10 mouse cellular contexts compared by ENCODE assay signal in genomic region chr17:63404968-63405367, GRCm38 (mm10).
DNase-seq lines count a peak whose midpoint lies in the region; ATAC-seq and TF ChIP-seq lines count a peak whose summit lies in the region.
"Had no signal": no experiment of that assay in that cellular context is flagged by ENCODE, and none has a peak within 500 bp of the region (broad histone marks: within the 10 kb centered on the region; RNA-seq: fewer than 3 reads in every experiment).

No protein-coding gene starts in this region.

- no peaks in the 10 kb centered on the region for H3K27me3 ChIP-seq in hindbrain, postnatal 0 days (ENCODE audit: insufficient read depth, low read length)
- no peaks in the 10 kb centered on the region for H3K27me3 ChIP-seq in hindbrain, embryonic 16.5 days (replicated peaks; ENCODE audit: control insufficient read depth, insufficient read depth, low read length)
- H3K27me3 ChIP-seq: megakaryocyte, embryonic 14.5 days had no signal

- DNase-seq in adrenal gland, adult (ENCODE audit: inconsistent age in 2 of 2, low spot score in 1 of 2): peak; percentile 55 to 82
- no peak for DNase-seq in adrenal gland, adult 8-10 months
- peak; percentile 48 for DNase-seq in hindbrain, postnatal 0 days (ENCODE audit: low spot score)
- DNase-seq in adrenal gland, postnatal 10 days: peak; percentile 70
- DNase-seq in right cerebral cortex, adult 2 months (ENCODE audit: low spot score in 2 of 2): no peak
- DNase-seq in urinary bladder, adult 2 months (ENCODE audit: low spot score): no peak
- DNase-seq: thymus, postnatal 36 days had no signal

- H3K27ac ChIP-seq in hindbrain, postnatal 0 days: no peak overlapping the region
- H3K27ac ChIP-seq in hindbrain, embryonic 16.5 days (ENCODE audit: low read depth, low read length): no peak overlapping the region

- no peaks in the 10 kb centered on the region for H3K36me3 ChIP-seq in hindbrain, postnatal 0 days (ENCODE audit: insufficient read depth, low read length)
- H3K36me3 ChIP-seq in hindbrain, embryonic 16.5 days (ENCODE audit: control insufficient read depth, insufficient read depth, low read length): no peaks in the 10 kb centered on the region

- no peak for TF ChIP-seq CTCF in hindbrain, postnatal 0 days (IDR thresholded peaks at IDR 0.05; ENCODE audit: low read depth)

- WGBS in hindbrain, postnatal 0 days: 33% methylated on average over 2 of the region's 2 CpGs
- 60% methylated on average over 2 of the region's 2 CpGs for WGBS in hindbrain, embryonic 16.5 days

- H3K4me2 ChIP-seq in hindbrain, postnatal 0 days (ENCODE audit: low read depth, low read length): no peak overlapping the region
- no peak overlapping the region for H3K4me2 ChIP-seq in hindbrain, embryonic 16.5 days (ENCODE audit: low read length)

- no peak overlapping the region for H3K4me3 ChIP-seq in hindbrain, postnatal 0 days (ENCODE audit: low read length)
- H3K4me3 ChIP-seq in hindbrain, embryonic 16.5 days (ENCODE audit: low read length): no peak overlapping the region
- H3K4me3 ChIP-seq: megakaryocyte, embryonic 14.5 days had no signal

- H3K9me3 ChIP-seq in hindbrain, postnatal 0 days (ENCODE audit: low read length): no peaks in the 10 kb centered on the region
- H3K9me3 ChIP-seq in hindbrain, embryonic 16.5 days (ENCODE audit: control insufficient read depth, low read length): no peaks in the 10 kb centered on the region
- H3K9me3 ChIP-seq: megakaryocyte, embryonic 14.5 days had no signal

- ATAC-seq in hindbrain, postnatal 0 days: no peak
- no peak; the same call in 1 of the 2 replicates for ATAC-seq in hindbrain, embryonic 16.5 days
- ATAC-seq in inflammation-experienced regulatory T-cells, adult 6 months: peak; percentile 11

- no peak overlapping the region for H3K9ac ChIP-seq in hindbrain, postnatal 0 days (replicated peaks; ENCODE audit: low read length)
- H3K9ac ChIP-seq in hindbrain, embryonic 16.5 days (ENCODE audit: low read depth, low read length): no peak overlapping the region

- H3K4me1 ChIP-seq in hindbrain, postnatal 0 days (ENCODE audit: insufficient read depth, low read length): peaks cover 8% of the 10 kb centered on the region; the same call in 1 of the 2 replicates
- H3K4me1 ChIP-seq in hindbrain, embryonic 16.5 days (ENCODE audit: control insufficient read depth, insufficient read depth, low read depth, low read length): peaks cover 2% of the 10 kb centered on the region; the same call in 1 of the 2 replicates

Comparison
In these comparisons a context has a peak if more than half of its experiments do, and no peak if none do; other contexts are left out.
1. DNase-seq: peak in adrenal gland, adult (2 of 2), hindbrain, postnatal 0 days (single experiment) and adrenal gland, postnatal 10 days (single experiment); none in adrenal gland, adult 8-10 months (single experiment), right cerebral cortex, adult 2 months (0 of 2) and urinary bladder, adult 2 months (single experiment).